Mouse (Mus musculus) urinary bladder, adult 2 months (tissue): ENCODE measurements around the gene Acly. TPM values are rescaled to one million over a fixed set of nuclear protein-coding genes. Genes with fewer than 3 reads are reported as not detected.

Experiments used
- DNase-seq: peaks from one replicate; pipeline ENCODE4 v3.0.0; 2022; ENCODE audit warnings: low spot score
- polyA plus RNA-seq: library from polyadenylated mRNA; depleted of rRNA; stranded (reverse); fragments of >200 nt; gene quantifications from 2 replicates; pipeline ENCODE4 v1.2.3, GENCODE M21; 2012; rRNA removed

Acly gene
- polyA plus RNA-seq: 83.9 and 93.7 TPM in 2 replicates

DNA sequence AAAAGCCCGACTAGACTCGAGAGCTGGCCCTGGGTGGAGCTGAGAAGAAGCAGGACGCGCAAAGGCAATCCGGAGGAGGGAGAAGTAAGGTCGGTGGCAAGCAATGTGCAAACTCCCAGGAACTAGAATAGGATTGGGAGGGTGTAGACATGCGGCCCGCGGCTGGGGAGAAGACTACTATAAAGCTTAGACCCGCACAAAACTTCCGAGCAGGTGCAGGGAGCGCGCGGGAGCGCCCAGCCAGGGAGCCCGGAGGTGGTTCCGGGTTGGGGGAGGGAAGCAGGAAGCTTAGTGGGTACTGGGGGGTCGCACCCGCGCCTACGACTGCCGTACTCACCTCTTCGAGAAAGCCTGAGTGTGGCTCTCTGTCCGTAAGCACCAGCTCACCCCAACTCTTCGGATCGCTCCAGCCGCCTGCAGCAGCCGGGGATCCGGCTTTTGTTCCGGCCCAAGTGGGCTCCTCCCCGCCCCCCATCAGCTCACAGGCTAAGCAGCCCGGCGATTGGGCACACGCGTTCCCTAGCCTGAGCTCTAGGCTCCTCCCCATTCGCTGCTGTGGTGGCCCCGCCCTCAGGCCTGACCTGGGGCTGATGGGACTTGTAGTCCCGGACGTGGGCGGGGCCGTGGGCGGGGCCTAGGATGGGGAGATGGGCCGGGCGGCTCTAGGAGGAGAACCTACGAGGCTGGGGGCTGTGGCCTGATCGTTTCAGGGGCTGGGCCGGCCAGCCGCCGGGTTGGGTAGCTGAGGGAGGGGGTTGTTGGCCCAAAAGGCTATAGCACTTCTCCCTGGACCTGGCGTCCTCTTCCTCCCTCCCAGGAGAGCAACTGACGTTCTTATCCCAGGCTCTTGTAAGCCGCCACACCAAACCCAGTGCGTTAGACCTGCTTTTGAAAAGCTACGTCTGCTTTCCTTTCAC is at the start of gene Acly:
Gene Acly, minus strand, starts transcription at position 543 of the 917 bp plus-strand sequence.
- peak; percentile 91 for DNase-seq

DNA sequence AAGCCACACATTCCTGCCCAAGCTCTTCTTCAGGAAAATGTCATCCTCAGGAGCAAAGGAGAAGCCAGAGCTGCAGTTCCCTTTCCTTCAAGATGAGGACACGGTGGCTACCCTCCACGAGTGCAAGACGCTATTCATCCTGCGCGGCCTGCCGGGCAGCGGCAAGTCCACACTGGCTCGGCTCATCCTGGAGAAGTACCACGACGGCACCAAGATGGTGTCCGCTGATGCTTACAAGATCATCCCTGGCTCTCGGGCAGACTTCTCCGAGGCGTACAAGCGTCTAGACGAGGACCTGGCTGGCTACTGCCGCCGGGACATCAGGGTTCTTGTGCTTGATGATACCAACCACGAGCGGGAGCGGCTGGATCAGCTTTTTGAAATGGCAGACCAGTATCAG is 48.5 kb upstream of the Acly start:
- no peak for DNase-seq

DNA sequence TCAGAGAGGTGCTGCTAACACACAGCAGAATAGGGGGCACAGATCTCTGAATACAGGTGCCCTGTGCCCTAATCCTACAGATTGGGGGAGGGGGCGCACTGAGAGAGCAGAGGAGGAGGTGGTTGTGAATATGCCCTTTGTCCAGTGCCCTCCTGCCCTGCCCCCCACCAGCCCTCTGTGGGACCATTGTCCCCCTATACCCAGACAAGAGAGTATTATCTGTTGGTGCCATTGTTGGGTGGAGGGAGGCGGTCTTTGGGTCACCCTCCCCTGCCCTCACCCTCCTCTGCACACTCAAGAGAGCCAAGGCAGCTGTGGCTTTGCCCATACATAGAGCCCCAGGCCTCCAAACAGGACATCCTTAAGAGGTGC is 47.7 kb upstream of the Acly start:
- DNase-seq: no peak

DNA sequence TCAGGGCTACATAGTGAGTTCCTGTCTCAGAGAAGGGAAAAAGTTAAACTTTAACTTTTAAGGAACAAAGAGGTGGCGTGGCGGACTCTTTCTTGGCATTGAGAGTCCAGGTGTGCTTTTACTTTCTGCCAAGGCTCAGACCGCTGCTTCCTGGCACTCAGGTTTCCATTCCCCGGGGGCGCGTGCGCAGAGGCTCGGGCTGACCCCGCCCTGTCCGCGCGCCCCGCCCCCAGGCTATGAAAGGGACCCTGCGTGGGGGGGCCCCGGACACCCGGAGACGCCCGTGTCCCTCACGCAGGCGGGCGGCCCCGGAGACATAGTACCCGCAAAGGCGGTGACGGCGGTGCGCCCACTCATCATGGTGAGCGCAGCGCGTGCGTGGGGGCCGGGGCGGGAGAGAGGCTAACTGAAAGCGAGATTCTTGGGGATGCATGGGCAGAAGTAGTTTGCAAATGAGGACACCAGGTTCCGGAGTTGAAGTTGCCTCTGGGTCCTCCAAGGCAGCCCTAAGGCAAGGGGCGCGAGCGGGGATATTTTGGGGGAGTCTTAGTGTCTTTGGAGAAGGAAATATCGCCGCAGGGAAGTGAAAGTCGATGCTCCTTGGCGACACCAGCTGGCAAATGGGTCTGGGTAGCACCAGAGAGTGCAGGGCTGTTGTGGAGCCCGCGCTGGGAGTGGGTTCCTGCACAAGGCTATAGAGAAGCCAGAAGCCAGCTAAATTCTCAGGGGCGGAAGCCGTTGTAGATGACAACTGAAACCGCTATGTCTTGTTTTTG is 47.1 kb upstream of the Acly start, which contains the start of gene Cnp:
Gene Cnp, plus strand, starts transcription at position 197 of the 776 bp plus-strand sequence.
- peak; percentile 67 for DNase-seq

DNA sequence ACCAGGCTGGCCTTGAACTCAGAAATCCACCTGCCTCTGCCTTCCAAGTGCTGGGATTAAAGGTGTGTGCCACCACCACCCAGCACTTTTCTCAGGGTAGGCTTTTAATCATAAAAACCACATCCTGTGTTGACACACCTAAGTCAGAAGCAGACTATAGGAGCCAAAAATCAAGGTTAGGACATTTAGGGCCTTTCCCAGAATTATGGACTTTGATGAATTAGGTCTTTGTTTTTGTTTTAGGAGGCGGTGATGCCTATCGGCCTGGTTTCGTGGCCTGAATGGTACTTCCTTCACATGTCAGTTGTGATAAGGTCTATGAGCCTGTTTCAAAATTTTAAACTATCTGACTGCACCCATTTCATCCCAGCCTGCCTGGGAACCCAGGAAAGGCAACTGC is 46.4 kb upstream of the Acly start:
- DNase-seq: no peak

DNA sequence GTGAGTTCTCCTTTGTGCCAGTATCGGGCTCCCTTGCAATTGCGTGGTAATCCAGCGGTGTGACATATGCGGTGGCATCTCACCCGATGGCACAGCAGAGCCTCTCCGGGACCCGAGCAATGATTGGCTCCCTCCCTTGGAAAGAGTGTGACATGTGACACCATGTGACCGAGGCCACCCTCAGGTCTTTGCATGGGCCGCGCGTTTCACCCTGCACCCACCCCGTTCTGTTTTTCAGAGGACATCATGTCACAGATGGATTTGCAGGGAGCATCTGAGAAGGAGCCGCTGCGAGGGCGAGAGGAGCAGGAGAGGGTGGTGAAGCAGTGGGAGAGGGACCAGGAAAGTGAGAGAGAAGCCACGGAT is 43.4 kb upstream of the Acly start:
- no peak for DNase-seq

DNA sequence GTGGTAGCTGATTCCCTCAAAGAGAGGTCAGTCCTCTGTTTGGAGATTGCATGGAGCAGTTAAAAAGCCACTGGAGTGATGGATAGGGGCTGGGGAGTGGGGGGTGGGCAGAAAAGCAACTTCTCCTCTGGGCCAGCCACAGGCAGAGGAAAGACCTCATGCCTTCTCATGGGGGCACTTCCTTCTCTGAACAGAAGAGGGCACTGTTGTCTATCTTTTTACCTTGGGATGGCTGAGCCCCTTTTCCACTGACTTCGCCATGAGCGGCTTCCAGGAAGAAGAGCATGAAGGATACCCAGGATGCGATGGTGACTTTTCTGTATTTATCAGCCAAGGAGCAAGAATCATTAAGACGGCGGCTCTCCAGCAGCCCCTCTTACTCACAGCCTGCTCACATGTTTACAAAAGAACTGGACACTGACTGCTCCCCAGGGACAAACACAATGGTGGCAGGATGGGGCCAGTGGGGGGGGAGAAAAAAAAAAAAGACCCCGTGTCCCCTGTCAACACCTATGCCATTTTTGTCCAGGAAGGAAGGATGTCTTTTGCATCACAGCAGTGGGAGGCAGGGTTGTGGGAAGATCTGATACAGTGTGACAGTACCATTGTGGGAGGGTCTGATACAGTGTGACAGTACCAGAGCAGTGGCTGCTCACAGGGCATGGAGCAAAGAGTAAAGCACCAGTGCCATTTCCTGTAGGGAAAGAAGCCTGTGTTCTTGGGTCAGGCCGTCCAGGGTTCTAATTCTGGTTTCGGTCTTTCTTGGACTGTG is 42.8 kb upstream of the Acly start:
- no peak for DNase-seq

DNA sequence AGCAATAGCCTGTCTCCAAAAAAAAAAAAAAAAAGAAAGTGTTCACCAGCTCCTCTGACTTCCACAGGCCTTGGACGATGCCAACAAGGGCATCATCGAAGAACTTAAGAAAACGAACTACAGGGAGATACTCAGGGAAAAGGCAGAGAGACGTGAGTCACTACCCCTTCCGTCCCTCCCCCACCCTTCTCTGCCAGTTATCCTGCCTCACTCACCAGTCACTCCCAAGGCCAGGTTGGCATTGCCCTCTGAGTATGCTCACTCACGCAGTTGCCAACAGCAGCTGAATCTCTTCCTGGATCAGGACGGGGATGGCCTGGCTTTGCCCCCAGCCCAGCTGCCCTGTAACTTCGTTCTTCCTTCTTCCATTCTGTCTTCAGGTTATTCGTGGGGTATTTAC is 42.0 kb upstream of the Acly start:
- no peak for DNase-seq

DNA sequence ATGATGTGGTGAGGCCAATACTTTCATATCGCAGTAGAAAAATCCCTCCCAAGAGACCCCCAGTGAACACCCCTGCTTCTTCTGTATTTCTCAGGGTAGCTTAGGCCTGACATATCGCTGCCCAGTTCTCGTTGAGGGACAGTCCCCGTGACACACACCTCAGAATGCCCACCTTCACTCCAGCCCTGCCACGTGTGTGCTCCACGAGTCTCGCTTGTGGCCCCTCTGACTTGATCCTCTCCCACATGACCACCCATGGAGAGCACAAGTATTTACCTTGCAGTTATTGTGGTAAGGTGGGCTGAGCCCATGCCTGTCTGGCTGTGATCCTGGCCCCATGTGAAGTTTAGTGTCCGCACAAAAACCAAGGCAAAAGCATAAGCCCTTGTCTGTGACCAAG is 40.9 kb upstream of the Acly start:
- no peak for DNase-seq

DNA sequence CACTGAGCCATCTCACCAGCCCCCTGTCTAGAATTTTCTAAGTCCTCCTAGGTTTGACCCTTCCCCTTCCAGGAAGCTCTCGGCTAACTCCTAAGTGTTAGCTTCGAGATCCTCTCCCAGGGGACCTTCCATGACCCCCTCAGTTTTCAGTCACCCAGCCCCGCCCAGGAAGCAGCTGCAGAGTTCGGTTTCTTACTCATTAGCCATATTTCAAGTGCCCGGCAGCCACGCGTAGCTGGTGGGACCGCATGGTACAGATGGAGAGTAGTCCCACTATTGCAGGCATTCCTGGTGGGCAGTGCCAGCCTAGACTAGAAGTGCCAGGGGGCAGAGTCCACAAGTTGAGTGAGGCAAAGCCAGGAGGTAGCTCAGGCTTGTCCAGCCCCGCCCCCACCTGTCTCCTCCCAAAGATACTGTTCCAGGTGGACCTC is 40.0 kb upstream of the Acly start:
- no peak for DNase-seq

DNA sequence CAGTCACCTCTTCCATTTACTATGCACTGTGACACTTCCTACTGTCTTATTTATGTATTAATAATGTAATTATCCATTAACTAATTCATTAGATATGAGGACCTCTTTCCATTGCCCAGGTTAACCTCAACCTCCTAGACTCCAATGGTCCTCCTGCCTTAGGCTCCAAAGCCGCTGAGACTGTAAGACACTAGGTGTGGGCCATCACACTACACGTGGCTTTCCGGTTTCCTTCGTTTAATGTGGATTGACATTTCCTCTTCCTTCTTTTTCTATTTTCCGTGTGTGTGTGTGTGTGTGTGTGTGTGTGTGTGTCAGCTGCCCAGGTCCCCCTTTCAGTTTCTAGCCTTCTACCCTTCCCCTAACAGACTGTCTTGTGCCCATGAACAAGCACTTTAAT is 39.4 kb upstream of the Acly start:
- no peak for DNase-seq

DNA sequence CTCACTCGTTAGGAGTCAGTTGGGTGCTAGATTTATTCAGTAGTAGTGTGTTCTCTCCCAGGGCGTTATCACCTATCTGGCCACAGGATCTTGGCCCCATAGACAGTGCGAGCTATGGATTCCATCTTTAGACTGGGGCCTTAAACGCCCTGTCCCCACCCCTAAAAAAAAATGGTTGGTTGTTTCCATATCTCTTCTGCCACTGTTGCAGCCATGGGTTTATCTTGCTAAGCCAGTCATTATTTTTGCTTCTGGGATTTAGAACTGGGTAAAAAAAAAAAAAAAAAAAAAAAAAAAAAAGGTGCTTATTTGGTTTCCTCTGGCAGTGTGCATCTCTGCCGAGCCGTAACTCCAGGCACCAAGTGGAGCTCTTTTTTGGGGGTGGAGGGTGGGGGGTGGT is 36.9 kb upstream of the Acly start:
- no peak for DNase-seq

DNA sequence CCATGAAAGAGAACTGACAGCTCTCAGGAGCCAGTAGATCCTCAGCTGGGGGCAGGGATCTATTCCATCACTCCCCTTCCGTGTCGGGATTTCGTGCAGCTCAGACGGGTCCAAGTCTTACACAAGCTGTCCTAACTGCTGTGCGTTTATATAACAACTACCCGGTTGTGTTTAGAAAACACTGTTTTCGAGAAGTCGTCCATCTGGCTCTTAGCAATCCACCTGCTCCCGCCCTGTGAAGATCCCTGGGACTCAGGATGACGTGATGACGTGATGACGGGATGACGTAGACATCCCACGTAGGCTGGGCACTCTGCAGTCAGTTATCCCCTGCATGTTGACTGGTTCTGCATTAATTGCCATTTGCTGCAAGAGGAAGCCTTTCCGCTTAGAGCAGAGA is 36.5 kb upstream of the Acly start:
- DNase-seq: no peak

DNA sequence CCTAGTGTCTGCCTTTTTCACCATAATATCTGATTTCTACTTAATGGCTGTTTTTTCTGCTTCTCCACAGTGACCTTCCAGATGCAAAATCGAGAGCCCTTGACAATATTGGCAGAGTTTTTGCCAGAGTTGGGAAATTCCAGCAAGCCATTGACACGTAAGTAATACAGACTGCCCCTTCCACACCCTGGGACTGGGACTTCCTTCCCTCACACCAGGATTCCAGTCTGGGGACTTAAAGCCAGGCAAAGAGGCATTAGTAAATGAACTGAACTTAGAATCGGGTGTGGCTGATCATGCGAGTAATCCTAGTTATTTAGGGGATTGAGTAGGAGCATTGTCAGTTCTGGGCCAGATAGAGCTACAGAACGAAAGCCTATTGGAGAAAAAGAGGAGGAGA is 33.9 kb upstream of the Acly start:
- no peak for DNase-seq

DNA sequence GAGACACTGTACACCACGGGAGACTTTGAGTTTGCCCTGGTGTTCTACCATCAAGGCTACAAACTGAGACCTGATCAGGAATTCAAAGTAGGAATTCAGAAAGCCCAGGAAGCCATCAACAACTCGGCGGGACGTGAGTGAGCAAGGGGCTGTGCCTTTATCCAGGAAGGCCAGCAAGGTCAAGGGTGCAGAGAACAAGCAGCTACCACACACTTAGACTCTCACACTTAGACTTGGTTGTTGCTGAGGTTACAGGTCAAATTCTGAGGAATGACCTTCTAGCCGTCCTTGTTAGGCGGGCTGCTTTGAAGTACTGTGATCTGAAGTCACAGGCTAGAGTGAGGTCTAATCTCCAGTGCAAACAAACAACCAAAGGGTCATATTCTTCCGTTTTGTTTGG is 31.7 kb upstream of the Acly start:
- DNase-seq: no peak

DNA sequence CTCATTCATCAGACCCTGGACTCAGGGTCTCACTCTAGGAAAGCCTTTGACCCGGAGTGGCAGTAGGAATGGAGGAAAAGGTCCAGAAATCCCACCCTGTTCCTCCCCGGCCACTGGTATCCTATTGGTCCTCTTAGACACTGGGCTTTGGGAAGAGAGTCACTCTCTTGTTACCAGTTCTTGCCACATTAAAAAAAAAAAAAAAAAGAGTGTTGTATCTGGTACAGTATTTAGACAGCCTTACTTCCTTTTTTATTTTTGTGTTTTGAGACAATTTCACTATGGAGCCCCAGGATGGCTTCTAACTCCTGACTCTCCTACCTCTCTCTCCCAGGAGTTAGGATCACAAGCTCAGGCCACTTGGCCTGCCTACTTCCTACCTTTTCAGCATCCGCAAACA is 29.8 kb upstream of the Acly start:
- DNase-seq: no peak

DNA sequence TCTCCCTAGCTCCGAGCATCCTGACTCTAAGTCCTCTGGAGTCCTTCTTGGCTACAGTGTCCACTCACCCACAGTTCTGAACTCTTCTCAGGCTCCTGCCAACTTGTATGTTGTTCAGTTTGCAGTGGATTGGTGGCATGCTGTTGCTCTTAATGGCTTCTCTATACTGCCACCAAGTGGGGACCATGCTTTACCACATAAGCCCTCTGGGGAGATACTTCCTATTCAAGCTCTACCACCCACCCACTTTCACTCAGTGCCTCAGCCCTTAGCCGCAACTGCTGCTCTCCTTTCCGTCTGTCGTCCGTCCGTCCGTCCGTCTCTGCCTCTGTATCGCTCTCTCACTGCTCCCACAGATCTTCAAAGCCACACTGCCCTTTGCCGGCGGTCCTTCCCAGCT is 27.8 kb upstream of the Acly start:
- DNase-seq: no peak

DNA sequence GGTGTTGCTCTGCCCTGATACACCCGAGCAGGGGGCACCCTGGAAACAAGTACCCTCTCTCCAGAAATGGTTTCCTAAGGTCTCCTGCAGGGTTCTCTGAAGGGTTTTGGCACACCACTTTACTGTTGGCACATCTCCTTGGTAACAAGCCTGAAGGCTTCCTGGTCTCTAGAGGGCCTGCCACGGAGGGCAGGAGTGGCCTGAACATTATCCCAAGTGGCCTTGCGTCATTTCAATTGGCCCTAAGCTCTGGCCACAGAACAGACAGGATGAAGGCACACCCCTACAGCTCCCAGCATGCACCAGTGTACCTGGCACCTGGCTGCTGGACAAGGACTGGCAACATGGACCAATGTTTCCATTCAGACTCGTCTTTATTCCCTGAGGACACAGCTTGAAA is 25.0 kb upstream of the Acly start:
- no peak for DNase-seq

DNA sequence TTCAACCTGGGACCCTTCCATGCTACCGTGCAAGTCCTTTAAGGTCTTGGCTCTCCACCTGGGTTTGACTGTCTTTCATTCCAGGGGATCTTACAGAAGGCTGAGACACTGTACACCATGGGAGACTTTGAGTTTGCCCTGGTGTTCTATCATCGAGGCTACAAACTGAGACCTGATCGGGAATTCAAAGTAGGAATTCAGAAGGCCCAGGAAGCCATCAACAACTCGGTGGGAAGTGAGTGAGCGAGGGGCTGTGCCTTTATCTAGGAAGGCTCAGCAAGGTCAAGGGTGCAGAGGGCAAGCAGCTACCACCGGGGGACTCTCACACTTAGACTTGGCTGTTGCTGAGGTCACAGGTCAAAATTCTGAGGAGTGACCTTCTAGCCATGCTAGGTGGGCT is 22.3 kb upstream of the Acly start:
- no peak for DNase-seq

DNA sequence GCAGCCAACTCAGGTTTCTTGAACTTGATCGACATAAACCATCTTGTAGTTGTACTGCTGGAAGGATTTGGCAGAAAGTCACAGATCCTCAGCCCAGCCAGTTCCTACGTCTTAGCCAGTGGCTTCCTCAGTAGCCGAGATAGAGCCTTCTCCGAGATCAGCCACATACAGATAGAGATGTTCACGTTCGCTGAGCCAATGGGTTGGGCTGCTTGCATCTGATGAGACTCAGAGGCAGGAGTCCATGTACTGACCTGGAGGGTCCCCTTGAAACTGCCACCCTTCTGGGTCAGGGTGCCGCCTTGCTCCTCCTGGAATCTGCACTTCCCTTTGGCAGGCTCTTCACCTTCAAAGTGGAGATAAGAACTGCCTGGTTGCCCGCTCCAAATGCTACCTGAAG is 21.7 kb upstream of the Acly start:
- DNase-seq: no peak

DNA sequence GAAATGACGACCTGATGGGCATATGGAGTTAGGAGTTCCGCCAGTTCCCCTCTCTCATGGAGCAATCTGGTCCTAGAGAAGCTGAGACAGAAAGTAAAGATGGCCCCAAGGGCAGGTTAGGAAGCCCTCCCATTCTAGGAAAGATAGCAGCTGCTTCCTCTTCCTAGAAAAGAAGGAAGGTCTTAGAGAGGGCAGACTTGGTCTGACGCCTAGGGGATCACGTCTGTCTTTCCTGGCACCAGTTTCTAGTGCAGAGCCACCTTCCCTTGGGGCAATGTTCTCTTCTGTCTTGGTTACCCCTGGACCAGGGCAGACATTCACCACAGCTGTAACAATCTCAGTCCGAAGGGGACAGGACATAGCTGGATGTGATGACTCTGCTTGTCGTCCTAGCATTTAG is 20.3 kb upstream of the Acly start:
- no peak for DNase-seq

DNA sequence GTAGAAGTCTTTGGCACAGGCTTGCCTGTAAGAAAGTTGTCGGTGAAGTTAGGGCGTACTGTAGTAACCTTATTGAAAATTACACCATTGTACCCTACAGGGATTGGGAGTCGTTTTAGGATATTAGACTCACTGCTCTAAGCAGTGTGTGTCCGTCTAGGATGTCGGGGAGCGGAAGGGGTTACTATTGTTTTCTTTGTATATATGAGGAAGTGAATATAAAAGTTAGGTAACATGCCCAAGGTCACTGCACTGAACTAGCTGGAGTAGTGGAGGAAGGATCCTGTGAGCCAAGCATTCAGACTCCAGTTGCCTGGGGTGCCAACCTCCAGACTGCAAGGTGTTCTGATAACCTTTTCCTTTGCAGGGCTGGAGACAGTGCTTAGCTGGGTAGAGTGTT is 19.2 kb upstream of the Acly start:
- no peak for DNase-seq

DNA sequence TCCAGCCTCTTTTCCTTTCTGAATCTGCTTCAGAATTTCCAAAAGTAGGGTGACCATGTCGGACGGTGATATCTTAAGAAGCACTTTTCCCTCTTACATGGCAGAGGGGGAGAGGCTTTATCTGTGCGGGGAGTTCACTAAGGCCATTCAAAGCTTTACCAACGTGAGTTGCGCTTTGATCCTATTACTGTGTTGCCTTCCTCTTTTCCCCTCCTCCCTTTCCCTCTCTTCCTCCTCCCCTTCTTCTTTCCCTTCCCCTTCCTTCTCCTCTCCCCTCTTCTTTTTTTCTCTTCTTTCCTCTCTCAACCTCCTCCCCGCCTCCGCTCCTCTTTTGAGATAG is 17.9 kb upstream of the Acly start:
- no peak for DNase-seq
